Mouse (Mus musculus) adrenal gland, adult 8-10 months (tissue): Measurements from ENCODE around the gene Frem3. TPM values are rescaled to one million over a fixed set of nuclear protein-coding genes. Genes with fewer than 3 reads are reported as not detected.

Experiments
- DNase-seq: peaks from one replicate; pipeline ENCODE4 v3.0.0; 2022
- total RNA-seq, 4 experiments: library from RNA; stranded (reverse); gene quantifications; 2 replicates each; pipeline ENCODE4 v1.2.4; 2022

Gene Frem3
- not detected for total RNA-seq

DNA sequence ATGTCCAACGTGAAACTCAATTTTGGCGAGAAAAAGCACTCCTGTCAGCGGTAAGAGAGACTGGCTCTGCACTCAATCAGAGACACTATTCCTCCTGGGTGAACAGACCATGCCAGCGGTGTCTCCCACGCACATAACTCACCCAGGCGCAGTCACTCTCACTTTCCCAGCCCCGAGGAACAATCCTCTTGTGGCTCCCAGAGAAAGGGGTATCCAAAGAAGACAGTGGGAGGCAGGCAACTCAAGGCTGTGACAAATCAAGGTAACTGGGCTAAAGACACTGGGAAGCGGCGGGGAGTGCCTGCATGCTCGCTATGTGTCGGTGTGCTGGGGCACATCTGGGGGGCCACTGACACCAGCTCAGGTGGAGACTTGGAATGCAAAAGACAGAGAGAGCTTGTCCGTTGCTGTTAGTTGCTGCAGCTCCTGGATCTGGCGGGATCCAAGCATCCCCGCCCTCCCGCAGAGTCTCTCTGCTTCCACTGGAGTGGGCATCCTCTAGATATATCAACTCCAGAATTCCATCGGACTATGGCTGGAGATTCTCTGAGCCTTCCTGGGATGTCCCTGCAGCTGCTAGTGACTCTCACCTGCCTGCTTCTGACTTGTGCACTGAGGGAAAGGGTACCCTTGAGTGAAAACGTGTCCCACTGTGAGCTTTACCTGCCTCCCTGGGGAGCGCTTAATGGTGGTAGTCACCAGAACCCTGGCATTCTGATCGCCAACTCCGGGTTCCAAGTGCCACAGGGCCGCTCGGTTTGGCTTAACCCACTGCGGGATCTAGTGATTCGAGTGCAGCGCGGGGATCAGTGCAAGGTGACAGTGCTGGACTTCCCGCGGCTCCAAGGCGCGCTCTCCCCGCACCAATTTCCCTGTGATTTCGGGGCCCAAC is at the start of gene Frem3:
Gene Frem3, plus strand, starts transcription at position 532 of the 892 bp plus-strand sequence.
- DNase-seq = no peak

DNA sequence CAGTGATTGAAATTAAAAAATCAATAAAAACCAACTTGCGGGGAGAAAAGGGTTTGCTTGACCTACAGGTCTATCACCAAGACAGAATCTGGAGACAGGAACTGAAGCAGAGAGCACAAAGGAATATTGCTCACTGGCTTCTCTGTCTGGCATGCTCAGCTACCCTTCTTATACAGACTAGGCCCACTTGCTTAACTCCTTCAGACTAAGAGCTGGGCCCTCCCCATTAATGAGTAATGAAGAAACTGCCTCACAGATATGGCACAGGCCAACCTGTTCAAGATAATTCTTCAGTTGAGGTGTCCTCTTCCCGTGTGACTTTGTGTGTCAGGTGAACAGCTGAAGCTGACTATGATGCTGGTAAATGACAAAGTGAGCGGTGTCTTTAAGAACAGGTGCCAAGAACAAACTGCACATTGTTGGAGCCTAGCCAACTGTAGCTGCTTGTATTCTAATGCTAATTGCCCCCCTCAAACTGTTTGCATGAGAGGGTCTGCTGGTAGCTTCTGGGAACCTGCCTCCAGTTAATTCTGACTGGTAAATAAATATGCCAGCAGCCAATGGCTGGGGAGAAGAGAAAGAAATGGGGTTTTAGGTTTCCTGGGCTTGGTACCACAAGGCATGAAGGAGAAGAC is 46.6 kb upstream of the Frem3 start:
- no peak for DNase-seq

DNA sequence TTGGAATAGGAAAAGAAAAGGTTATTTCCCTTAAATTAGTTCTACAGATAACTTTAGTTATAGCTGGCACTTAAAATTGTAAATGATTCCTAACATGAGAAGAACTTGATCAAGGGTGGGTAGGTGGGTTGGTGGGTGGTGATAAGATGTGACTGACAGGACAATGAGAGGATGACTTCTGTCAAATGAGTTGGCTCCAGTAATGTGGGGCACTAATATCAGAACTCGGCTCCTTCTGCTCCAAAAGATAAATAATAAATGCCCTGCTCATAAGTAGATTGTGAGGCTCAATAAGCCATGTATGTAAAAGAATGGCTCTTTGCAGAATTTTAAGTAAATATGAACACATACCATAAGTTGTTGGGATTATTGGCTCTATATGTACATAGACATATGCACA is 43.4 kb upstream of the Frem3 start:
- DNase-seq = no peak

DNA sequence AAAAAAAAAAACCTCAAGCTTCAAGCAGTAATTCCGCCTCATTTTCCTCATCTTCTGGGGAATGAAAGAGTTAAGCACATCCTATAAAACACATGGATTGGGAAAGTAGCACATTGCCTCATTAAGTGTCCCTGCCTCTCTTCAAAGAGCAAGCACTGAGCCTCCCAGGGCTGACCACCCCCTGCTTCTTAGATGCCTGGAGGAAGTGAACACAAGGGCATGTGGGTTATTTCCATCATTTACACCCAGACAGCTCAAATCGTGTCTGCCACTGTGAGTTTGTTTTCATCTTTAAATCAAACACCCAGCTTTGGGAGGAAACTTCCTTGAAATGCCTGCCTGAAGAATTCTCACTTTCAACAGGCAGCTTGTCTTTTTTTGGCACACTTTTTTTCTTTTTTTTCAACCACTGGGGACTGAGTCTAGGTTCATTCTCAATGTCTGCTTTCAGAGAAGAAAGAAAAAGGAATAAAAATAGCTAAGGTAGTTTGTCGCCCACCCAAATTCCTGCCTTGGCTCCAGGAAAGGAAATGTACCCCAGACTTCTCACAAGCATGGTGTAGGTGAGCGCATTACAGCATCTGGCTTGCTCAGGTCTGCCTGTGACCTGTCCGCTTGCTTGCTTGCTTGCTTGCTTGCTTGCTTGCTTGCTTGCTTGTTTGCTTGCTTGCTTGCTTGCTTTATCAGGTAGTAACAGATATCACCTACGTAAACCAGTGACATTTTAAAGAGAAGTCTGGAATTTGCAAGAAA is 42.5 kb upstream of the Frem3 start:
- DNase-seq = no peak

DNA sequence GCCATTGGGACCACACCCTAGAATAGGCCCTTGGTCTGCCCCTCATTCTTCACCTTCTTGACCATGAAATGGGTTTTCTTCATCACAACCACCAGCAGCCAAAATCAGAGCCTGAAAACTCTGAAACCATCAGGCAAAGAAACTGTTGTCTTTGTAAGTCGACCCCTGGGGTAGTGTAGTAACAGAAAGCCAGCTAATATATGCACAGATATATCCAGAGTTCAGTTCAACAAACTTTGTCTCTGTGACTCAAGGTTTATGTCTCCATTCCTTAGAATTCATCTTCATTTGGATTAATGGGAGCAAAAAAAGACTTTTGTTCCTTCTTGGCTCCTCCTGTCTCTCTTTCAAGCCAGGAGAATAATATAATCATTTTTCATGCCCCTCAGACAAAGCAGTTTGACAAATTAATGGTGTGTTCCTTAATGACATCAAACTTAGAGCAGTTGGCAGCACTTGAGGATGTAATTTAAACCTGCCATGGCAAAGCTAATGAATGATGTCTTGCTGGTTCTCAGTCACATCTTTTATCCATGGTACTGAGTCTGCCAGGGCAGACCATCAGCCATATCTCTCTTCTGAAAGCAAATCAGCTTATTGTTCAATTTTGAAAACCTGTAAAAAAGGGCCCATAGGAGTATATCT is 38.3 kb upstream of the Frem3 start:
- no peak for DNase-seq

DNA sequence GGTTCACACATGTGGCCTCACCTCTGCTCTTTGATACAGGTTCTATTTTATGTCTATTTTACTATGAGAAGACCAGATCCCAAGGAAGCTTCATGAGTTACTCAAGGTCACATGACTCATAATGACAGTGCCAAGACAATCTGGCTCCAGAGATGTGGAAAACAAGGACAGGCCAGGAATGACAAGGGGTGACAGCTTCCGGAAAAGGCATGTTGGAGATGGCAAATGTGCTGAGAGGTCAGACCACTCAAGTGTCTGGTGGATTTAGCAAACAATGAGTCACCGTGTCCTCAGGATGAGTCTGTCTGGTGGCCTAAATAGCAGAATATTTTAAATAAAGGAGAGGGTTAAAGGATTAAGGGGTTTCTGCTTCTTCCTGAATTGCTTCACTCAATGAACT is 33.8 kb upstream of the Frem3 start:
- DNase-seq = peak; percentile 63

DNA sequence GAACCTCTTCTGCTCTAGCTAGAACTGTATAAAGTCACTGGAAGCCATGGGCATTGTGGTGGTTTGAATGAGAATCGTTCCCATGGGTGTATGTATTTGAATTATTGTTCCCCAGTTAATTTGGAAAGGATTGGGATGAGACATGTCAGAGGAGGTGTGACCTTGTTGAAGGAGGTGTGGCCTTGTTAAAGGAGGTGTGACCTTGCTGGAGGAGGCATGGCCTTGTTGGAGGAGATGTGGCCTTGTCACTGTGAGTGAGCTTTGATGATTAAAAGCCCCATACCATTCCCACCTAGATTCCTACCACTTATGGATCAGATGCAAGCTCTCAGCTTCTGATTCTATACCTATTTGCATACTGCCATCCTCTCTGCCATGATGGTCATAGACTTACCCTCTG is 31.8 kb upstream of the Frem3 start:
- no peak for DNase-seq

DNA sequence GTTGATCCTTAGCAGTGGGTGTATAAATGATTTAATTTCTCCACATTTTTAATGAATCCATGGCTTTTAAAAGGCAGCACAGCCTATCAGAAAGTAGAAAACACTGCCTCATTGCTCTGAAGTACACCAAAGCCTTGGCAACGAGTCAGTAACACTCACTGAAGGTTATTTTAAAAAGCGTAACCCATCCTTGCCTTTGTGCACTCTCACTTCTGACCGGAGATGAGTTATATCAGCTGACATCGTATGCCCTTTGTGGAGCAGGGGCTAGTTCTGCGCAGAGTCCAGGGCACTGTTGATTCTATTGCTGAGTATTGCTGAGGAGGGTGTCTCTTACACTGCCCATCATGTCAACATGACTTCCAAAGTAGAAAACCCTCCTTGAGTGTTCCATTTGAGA is 18.3 kb upstream of the Frem3 start:
- DNase-seq = peak; percentile 8

DNA sequence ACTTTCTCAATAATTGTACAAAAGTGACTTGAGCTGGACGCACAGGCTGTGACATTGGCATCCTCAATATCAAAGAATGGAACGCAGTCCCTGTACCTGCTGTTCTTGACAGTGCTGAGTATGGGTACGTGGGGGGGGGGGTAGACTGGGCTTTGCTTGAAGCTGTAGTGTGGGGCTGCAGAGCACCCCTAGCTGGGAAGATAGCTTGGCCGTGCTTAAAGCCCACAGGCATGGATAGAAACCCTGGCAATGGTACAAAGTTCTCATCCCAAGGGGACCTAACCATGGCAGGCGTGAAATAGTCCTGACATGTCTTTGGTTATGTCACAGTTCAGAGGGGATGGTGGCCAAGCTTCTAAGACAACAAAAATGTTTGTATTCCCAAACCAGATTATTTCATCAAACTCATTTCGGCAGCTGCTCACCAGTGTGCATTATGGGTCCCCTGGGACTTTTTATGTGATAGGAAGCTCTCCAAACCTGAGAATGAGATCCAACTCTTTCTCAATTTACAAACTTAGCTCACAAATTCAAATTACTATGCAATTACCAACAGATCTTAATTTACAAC is 10.2 kb upstream of the Frem3 start:
- DNase-seq = no peak

DNA sequence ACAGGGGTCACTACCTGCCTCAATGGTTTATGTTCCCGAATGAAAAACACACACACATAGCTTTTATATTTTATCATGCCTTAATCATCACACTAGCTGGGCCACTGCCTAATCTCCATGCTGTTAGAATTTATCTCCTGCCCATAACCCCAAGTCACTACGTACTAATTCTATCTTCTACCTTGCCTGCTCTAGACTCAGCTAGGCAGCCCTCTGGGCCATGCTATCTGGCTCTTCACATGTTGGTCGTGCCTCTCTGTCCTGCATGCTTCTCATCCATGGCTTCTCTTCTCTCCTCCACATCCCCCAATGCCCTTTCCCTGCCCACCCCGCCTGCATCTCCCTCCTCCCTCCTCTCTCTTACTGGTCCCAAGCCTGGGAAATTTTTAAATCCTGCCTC is 9.0 kb upstream of the Frem3 start:
- DNase-seq = no peak

DNA sequence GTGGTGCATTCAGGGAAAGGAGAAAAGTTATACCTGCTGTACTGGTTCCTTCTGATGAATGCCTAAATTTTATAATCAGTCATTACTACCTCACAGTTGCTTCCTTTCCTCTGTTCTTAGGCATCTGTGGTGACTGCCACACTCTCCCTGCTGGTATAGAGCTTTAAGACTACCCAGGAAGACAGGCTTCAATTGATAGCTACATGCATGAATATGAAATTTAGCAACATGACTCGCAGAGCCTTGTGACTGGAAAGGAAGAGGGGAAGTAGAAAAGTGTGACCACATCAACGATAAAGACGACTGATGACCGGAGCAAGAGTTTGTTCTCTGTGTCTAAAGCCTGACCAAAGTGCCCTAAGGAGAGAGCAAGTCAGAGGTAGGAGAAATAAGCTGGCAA is 3.8 kb upstream of the Frem3 start:
- DNase-seq = no peak

DNA sequence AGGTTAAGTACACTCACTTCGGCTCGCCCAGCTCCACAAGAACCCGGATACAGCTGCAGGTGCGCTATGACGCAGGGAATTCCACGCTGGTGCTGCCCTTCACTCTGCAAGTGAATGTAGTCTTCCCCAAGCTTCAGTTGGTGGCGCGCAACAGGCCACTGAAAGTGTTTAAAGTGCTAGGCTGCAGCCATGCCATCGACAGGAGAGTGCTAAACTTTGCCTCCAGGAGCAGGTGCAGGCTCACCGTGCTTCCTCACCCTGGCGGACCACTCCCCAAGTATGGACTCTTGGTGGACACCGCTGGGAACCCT is 516 bp downstream of the Frem3 start:
- no peak for DNase-seq

DNA sequence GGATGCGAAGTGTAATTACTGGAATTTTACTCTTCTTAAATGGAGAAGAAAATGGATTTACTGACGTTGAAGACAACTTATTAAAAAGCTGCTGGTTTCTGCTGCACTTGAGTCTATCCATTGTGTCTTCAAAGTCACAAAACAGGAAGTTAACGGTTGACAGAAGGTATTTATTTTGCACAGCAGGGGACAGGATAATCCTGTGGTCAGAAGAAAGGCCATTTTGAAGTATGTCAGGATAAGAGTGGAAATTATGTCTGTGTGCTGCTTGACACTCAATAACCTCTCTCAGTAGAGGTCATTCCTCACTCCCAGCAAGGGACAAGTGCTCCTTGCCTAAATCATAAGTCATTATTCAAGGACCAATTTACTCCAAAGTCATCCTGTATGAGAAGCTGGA is 8.9 kb downstream of the Frem3 start:
- no peak for DNase-seq

DNA sequence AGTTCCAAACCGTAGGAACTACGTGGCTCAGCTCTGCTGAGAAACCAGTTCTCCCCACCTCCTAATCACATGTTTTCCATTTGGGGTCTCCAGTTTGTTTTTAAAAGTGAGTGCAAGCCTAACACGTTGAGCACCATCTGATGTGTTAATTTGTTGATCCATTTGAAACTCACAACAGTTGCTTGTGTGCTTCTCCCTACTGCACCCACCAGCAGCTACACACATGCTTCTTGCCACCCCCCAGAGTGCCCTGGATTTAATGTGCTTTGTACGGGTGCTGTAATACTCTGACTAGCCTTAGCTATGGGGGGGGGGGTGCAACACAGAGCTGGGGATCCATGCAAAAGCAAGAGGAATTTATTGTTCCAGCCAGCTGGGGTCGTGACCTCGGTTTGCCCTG is 36.5 kb downstream of the Frem3 start:
- no peak for DNase-seq

DNA sequence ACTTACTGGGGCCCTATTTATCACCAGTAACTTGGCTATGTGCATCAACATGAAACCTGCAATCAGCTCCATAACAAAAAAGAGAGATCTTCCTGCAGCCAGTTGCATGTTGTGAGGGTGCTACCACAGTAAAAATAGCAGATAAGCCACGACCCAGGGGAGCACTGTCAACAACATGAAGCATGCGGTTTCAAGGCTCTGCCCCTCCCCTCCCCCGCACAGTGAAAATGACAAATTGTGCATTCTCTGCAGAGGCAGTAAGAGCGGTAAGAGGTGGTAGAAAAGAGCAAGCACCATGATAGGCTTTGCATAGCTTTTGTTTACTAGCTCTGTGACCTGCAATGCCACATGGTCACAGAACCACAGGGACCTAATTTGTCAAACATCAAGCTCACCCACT is 46.8 kb downstream of the Frem3 start:
- peak; percentile 4 for DNase-seq

DNA sequence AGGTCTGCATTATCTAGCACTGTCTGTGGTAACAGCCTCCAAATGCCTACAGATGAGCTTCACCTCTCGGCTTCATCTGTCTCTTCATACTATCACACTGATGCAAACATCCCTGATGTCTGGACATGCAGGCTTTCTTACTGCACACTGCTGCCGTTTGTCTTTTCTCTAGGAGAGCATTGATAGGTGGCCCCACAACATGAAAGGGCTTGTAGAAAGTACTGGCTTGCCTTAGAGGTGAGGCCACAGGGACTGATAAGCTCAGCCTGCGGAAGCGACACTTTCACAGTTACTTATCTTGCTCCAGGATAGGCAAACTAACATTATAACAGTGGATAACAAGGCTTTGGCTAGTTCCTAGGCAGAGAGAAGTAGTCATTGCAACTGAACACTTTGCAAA is 50.2 kb downstream of the Frem3 start:
- no peak for DNase-seq

DNA sequence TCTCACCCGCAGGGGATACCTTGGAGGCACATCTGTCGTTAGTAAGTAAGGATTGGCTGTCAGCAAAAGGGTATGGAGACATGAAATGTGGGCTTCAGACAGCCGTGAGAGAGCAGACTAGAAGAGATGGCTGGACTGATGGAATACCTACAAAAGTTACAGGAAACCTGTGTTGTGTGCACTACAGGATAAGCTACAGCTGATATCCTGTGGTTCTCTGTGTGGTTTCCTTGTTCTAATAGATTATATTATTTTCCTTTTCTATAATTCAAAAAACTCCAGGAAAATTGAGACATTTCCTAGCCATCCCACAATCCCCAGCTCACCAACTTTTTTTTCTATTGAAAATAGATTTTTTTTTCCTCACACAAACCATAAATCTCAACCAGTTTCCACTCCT is 52.6 kb downstream of the Frem3 start:
- DNase-seq = no peak

DNA sequence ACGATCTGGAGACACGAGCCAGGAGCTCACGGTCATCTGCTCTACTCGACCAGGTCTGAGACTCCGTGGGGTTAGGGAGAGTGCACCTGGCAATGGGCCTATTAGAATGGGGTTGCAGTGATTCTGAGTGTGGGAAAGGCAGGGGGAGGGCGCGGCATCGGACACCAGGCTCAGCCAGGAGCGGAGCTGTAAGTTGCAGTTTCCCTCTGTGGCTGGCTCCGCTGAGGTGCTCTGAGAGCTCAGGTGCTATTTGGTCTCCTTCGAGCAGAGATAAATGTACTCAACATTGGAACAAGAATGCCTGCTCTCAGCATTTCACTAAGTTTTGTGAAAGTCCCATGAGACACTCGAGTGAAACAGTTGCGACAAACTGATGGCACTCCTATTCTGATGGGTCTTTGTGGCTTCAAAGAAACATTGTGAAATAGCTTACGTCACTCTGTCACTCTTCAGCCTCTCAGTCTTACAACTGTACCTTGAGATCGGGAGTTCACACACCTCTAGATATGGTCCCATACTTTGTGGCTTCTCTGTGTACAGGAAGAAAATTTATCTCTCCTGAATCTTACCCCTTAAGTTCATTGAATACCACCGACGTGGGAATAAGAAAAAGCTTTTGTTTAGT is 58.5 kb downstream of the Frem3 start:
- DNase-seq = no peak

DNA sequence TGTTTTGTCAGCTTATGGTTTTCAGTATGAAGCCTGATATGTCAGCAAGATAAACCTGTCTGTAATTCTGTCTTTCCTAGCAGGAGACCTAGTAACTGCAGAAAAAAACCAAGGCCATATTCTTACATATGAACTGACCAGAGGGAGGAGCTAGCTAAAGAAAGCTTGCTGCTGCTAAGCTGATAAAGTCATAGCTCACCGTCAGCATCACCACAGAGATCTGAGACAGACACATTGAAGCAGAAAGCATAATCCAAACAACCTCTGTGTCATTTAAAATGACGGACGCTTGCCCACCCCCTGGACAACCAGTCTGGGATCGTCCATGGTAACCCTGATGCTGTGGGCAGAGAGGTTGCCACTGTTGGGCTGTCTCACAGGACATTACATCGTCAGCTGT is 71.7 kb downstream of the Frem3 start:
- DNase-seq = no peak

DNA sequence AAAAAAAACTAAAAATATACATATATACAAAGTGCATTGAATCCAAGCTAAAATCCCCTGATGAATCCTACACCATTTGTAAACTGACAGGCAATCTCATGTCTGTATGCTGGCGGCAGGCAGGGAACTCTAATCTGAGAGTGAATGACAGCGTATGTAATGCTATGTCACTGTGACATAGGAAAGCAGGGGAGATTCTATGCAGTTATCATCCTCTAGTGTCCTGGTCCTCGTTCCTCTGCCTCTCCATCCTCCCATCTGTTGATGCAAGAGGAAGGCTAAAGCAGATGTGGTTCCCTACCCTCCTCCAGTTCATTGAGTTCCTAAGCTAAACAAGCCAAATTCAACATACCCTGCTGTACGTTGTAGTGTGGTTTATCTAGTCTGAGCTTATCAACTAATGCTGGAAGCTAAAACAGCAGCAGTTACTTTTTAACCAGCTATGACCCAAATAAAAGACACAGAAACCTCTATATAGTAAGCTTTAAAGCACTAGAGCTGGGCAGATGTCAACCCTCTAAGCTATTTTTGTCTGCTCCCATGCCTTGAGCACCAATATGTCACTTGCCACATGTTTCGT is 73.0 kb downstream of the Frem3 start:
- DNase-seq = no peak

DNA sequence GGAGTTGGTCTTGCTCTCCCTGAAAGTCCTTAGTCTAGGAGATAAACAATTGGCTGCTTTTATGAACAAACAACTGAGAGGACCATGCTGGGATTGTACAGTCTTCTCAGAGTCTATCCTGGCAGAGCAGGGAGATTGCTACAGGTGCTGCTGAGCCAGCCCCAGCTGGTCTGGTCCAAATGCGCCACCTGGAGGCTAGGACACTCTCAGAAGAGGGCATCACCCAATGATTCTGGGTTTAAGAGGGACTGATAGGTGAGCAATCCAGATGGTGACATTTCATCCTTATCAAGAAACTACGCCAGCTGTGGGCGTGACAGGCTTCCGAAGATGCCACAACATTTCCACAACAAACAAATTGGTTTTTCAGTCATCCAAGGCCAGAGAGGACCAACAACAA is 77.3 kb downstream of the Frem3 start:
- DNase-seq = peak; percentile 47
